Mouse (Mus musculus) liver, embryonic 14.5 days (tissue): ENCODE measurements around the gene Lin7b.

Source experiments
- CTCF ChIP-seq: IDR thresholded peaks from 2 replicates; pipeline ENCODE4 v1.5.1; 2016; ENCODE audit warnings: antibody characterized with exemption, low read depth, control low read depth
- EP300 ChIP-seq: IDR thresholded peaks from 2 replicates; pipeline ENCODE4 v1.6.1; 2016; ENCODE audit warnings: antibody characterized with exemption, low read depth

DNA sequence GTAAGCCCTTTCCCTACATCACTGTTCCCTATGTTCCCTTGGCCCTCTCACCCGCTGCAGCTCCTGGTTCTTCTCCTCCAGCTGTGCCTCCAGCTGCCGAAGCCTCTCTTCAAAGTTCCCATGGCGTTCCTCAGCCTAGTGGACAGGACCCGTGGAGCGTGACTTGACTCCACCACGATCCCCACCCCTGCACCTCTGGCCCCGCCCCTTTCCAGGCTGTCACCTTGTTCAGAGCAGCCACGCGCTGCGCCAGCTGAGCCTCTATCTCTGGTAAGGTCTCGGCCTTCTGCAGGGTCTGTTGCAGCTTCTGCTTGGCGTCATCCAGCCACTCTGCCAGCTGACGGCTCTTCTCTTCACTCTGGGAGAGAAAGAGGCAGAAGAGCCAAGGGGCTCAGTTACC is 14.3 kb downstream of the Lin7b start:
- TF ChIP-seq CTCF (no peak), EP300 (no peak)
